In genomic region chr9:56505083-56505792, GRCm38 (mm10) we compare ENCODE assay signal across 8 mouse cellular contexts.
DNase-seq lines count a peak whose midpoint lies in the region; ATAC-seq and TF ChIP-seq lines count a peak whose summit lies in the region.

No protein-coding gene starts in this region.

- 53% methylated on average over 9 of the region's 9 CpGs for WGBS in hindbrain, embryonic 10.5 days
- 45% methylated on average over 9 of the region's 9 CpGs for WGBS in limb, embryonic 12.5 days

- H3K36me3 ChIP-seq in hindbrain, embryonic 10.5 days, result no peaks in the 10 kb centered on the region
- no peaks in the 10 kb centered on the region for H3K36me3 ChIP-seq in limb, embryonic 12.5 days

- H3K27ac ChIP-seq in embryonic fibroblast, embryonic 13.5 days (ENCODE audit: insufficient read depth, low read length), result peak overlapping the region; percentile 88
- H3K27ac ChIP-seq in hindbrain, embryonic 10.5 days, result peak overlapping the region; percentile 93; the same call in 1 of the 2 replicates
- H3K27ac ChIP-seq in limb, embryonic 12.5 days, result peak overlapping the region; percentile 93

- ATAC-seq in limb, embryonic 12.5 days (ENCODE audit: insufficient number of reproducible peaks, insufficient read depth, low FRiP score, low TSS enrichment, low read depth), result no peak

- peaks cover 24% of the 10 kb centered on the region; the same call in 1 of the 2 replicates for H3K4me1 ChIP-seq in embryonic fibroblast, embryonic 13.5 days (ENCODE audit: control insufficient read depth, insufficient read depth, low read length)
- peaks cover 61% of the 10 kb centered on the region for H3K4me1 ChIP-seq in hindbrain, embryonic 10.5 days (replicated peaks)
- peaks cover 59% of the 10 kb centered on the region for H3K4me1 ChIP-seq in limb, embryonic 12.5 days (replicated peaks)

- H3K9me3 ChIP-seq in hindbrain, embryonic 10.5 days, result no peaks in the 10 kb centered on the region
- H3K9me3 ChIP-seq in limb, embryonic 12.5 days, result no peaks in the 10 kb centered on the region

- peak overlapping the region; percentile 76 for H3K4me2 ChIP-seq in limb, embryonic 12.5 days

- H3K27me3 ChIP-seq in hindbrain, embryonic 10.5 days (ENCODE audit: insufficient read depth, poor library complexity, severe bottlenecking), result 0 out of 2 replicates have a peak, but pooled peaks cover 5% of the 10 kb centered on the region
- H3K27me3 ChIP-seq in limb, embryonic 12.5 days, result peaks cover 14% of the 10 kb centered on the region; the same call in 1 of the 2 replicates

- TF ChIP-seq CTCF in embryonic fibroblast, embryonic 13.5 days (IDR thresholded peaks at IDR 0.05; ENCODE audit: borderline replicate concordance, insufficient read depth, low read length), result no peak

- TF ChIP-seq POLR2A in embryonic fibroblast, embryonic 13.5 days (IDR thresholded peaks at IDR 0.05; ENCODE audit: low read depth, low read length), result no peak

- peak; percentile 35 for DNase-seq in embryo, embryonic 10 days (ENCODE audit: low spot score)
- DNase-seq in embryo, embryonic 9.5 days (ENCODE audit: extremely low spot score), result no peak
- no peak for DNase-seq in hindbrain, embryonic 10.5 days (ENCODE audit: low spot score)
- peak; percentile 24 for DNase-seq in neural tube, embryonic 10.5 days (ENCODE audit: extremely low spot score, low spot score)
- DNase-seq in layer of hippocampus, adult 8-10 months (ENCODE audit: low spot score in 2 of 2), result no peak
- no peak for DNase-seq in right cerebral cortex, postnatal 36 days (ENCODE audit: low spot score in 2 of 2)

- H3K4me3 ChIP-seq in embryonic fibroblast, embryonic 13.5 days (ENCODE audit: insufficient read depth, low read length), result no peak overlapping the region
- H3K4me3 ChIP-seq in hindbrain, embryonic 10.5 days, result peak overlapping the region; percentile 64; the same call in 1 of the 2 replicates
- peak overlapping the region; percentile 41; the same call in 1 of the 2 replicates for H3K4me3 ChIP-seq in limb, embryonic 12.5 days (replicated peaks)

- no peak overlapping the region; the same call in 1 of the 2 replicates for H3K9ac ChIP-seq in limb, embryonic 12.5 days (replicated peaks)

Comparison
In these comparisons a context has a peak if more than half of its experiments do, and no peak if none do; other contexts are left out.
1. DNase-seq: peak in embryo, embryonic 10 days (single experiment) and neural tube, embryonic 10.5 days (single experiment); none in embryo, embryonic 9.5 days (single experiment), hindbrain, embryonic 10.5 days (single experiment), layer of hippocampus, adult 8-10 months (0 of 2) and right cerebral cortex, postnatal 36 days (0 of 2).
2. Peak in every context shown above with its lines, with median percentiles within 50 percentile points of each other: H3K27ac ChIP-seq.